Mouse (Mus musculus): ENCODE measurements at regions not wholly inside any gene's neighbourhood (a gene's known extent, or its start where the extent isn't known, plus 50 kb on each side); places are given as distances from the start of the nearest gene placed in this dataset.

GRCm38 (mm10) chr6:10941470-10941869, 965.8 kb downstream of the Ndufa4 start:
- TF ChIP-seq CTCF (IDR thresholded peaks at IDR 0.05; ENCODE audit: borderline replicate concordance, insufficient read depth, low read depth, low read length) = no peak
- TF ChIP-seq POLR2A (IDR thresholded peaks at IDR 0.05; ENCODE audit: borderline replicate concordance, insufficient read depth, low read length) = no peak
